Mouse (Mus musculus): Measurements from ENCODE around the gene Camsap3. TPM values are rescaled to one million over a fixed set of nuclear protein-coding genes. Genes with fewer than 3 reads are reported as not detected.
"Not testable (repeated sequence)": the region's sequence is repeated elsewhere in the genome, so short reads cannot be mapped to it uniquely, and the experiment has no call there.

Gene Camsap3
- polyA plus RNA-seq, 1 experiment, result 28.7 TPM

GRCm38 (mm10) chr8:3567641-3568371 is 19.3 kb upstream of the Camsap3 start, which contains the start of gene C330021F23Rik:
C330021F23Rik (plus strand) TSS chr8:3567990.
- no peaks in the 10 kb centered on the region for H3K27me3 ChIP-seq (ENCODE audit: control insufficient read depth, insufficient read depth, low read length)
- no peaks in the 10 kb centered on the region for H3K4me1 ChIP-seq (ENCODE audit: control insufficient read depth, insufficient read depth, low read length)
- H3K27ac ChIP-seq (ENCODE audit: control insufficient read depth, insufficient read depth, low read depth, low read length), result no peak within 1 kb of the TSS
- no peaks in the 10 kb centered on the region for H3K36me3 ChIP-seq (ENCODE audit: control insufficient read depth, insufficient read depth, low read length)
- TF ChIP-seq CTCF (IDR thresholded peaks at IDR 0.05; ENCODE audit: control insufficient read depth, insufficient read depth, insufficient replicate concordance, low read depth, low read length) (no peak), POLR2A (IDR thresholded peaks at IDR 0.05; ENCODE audit: control insufficient read depth, low read depth, low read length) (no peak)
- no peak within 1 kb of the TSS for H3K4me3 ChIP-seq (ENCODE audit: control insufficient read depth, low read depth, low read length)

- H3K4me1 ChIP-seq (ENCODE audit: control insufficient read depth, insufficient read depth, low read length), result no peaks in the 10 kb centered on the region
- H3K27me3 ChIP-seq (ENCODE audit: control insufficient read depth, insufficient read depth, low read length), result no peaks in the 10 kb centered on the region
- no peak overlapping the region for H3K4me3 ChIP-seq (ENCODE audit: control insufficient read depth, low read depth, low read length)
- no peak overlapping the region for H3K27ac ChIP-seq (ENCODE audit: control insufficient read depth, insufficient read depth, low read depth, low read length)
- H3K36me3 ChIP-seq (ENCODE audit: control insufficient read depth, insufficient read depth, low read length), result no peaks in the 10 kb centered on the region
- TF ChIP-seq POLR2A (IDR thresholded peaks at IDR 0.05; ENCODE audit: control insufficient read depth, low read depth, low read length) (no peak), CTCF (IDR thresholded peaks at IDR 0.05; ENCODE audit: control insufficient read depth, insufficient read depth, insufficient replicate concordance, low read depth, low read length) (no peak)
Observed at GRCm38 (mm10) chr8:3568378-3568777, 18.7 kb upstream of the Camsap3 start.

GRCm38 (mm10) chr8:3569784-3570183 is 17.3 kb upstream of the Camsap3 start:
- no peak for TF ChIP-seq CTCF (IDR thresholded peaks at IDR 0.05; ENCODE audit: control insufficient read depth, insufficient read depth, insufficient replicate concordance, low read depth, low read length)
- TF ChIP-seq POLR2A (IDR thresholded peaks at IDR 0.05; ENCODE audit: control insufficient read depth, low read depth, low read length), result no peak
- no peaks in the 10 kb centered on the region for H3K36me3 ChIP-seq (ENCODE audit: control insufficient read depth, insufficient read depth, low read length)
- no peak overlapping the region for H3K27ac ChIP-seq (ENCODE audit: control insufficient read depth, insufficient read depth, low read depth, low read length)
- no peaks in the 10 kb centered on the region for H3K27me3 ChIP-seq (ENCODE audit: control insufficient read depth, insufficient read depth, low read length)
- H3K4me1 ChIP-seq (ENCODE audit: control insufficient read depth, insufficient read depth, low read length), result no peaks in the 10 kb centered on the region
- H3K4me3 ChIP-seq (ENCODE audit: control insufficient read depth, low read depth, low read length), result no peak overlapping the region

GRCm38 (mm10) chr8:3574546-3574945 is 12.5 kb upstream of the Camsap3 start:
- Histone ChIP-seq H3K27me3 (ENCODE audit: control insufficient read depth, insufficient read depth, low read length) (no peaks in the 10 kb centered on the region), H3K27ac (ENCODE audit: control insufficient read depth, insufficient read depth, low read depth, low read length) (no peak overlapping the region), H3K4me3 (ENCODE audit: control insufficient read depth, low read depth, low read length) (no peak overlapping the region), H3K36me3 (ENCODE audit: control insufficient read depth, insufficient read depth, low read length) (no peaks in the 10 kb centered on the region), H3K4me1 (ENCODE audit: control insufficient read depth, insufficient read depth, low read length) (peaks cover 5% of the 10 kb centered on the region)
- TF ChIP-seq POLR2A (IDR thresholded peaks at IDR 0.05; ENCODE audit: control insufficient read depth, low read depth, low read length) (no peak), CTCF (IDR thresholded peaks at IDR 0.05; ENCODE audit: control insufficient read depth, insufficient read depth, insufficient replicate concordance, low read depth, low read length) (no peak)

GRCm38 (mm10) chr8:3576211-3576960 is 10.7 kb upstream of the Camsap3 start:
- Histone ChIP-seq H3K4me3 (ENCODE audit: control insufficient read depth, low read depth, low read length) (no peak overlapping the region), H3K27ac (ENCODE audit: control insufficient read depth, insufficient read depth, low read depth, low read length) (no peak overlapping the region), H3K36me3 (ENCODE audit: control insufficient read depth, insufficient read depth, low read length) (no peaks in the 10 kb centered on the region), H3K27me3 (ENCODE audit: control insufficient read depth, insufficient read depth, low read length) (no peaks in the 10 kb centered on the region), H3K4me1 (ENCODE audit: control insufficient read depth, insufficient read depth, low read length) (peaks cover 5% of the 10 kb centered on the region)
- no peak for TF ChIP-seq CTCF (IDR thresholded peaks at IDR 0.05; ENCODE audit: control insufficient read depth, insufficient read depth, insufficient replicate concordance, low read depth, low read length)
- TF ChIP-seq POLR2A (IDR thresholded peaks at IDR 0.05; ENCODE audit: control insufficient read depth, low read depth, low read length), result no peak

GRCm38 (mm10) chr8:3579390-3580364 is 7.4 kb upstream of the Camsap3 start:
- Histone ChIP-seq H3K27ac (ENCODE audit: control insufficient read depth, insufficient read depth, low read depth, low read length) (no peak overlapping the region), H3K27me3 (ENCODE audit: control insufficient read depth, insufficient read depth, low read length) (no peaks in the 10 kb centered on the region), H3K4me3 (ENCODE audit: control insufficient read depth, low read depth, low read length) (no peak overlapping the region), H3K36me3 (ENCODE audit: control insufficient read depth, insufficient read depth, low read length) (no peaks in the 10 kb centered on the region), H3K4me1 (ENCODE audit: control insufficient read depth, insufficient read depth, low read length) (peaks cover 5% of the 10 kb centered on the region)
- TF ChIP-seq CTCF (IDR thresholded peaks at IDR 0.05; ENCODE audit: control insufficient read depth, insufficient read depth, insufficient replicate concordance, low read depth, low read length) (no peak), POLR2A (IDR thresholded peaks at IDR 0.05; ENCODE audit: control insufficient read depth, low read depth, low read length) (no peak)

GRCm38 (mm10) chr8:3581961-3582360 is 5.1 kb upstream of the Camsap3 start:
- not testable (repeated sequence) for H3K4me3 ChIP-seq (ENCODE audit: control insufficient read depth, low read depth, low read length); H3K27me3 ChIP-seq (ENCODE audit: control insufficient read depth, insufficient read depth, low read length); H3K27ac ChIP-seq (ENCODE audit: control insufficient read depth, insufficient read depth, low read depth, low read length); H3K36me3 ChIP-seq (ENCODE audit: control insufficient read depth, insufficient read depth, low read length); H3K4me1 ChIP-seq (ENCODE audit: control insufficient read depth, insufficient read depth, low read length)
